Mouse (Mus musculus) G1E-ER4 (cell line): Measurements from ENCODE around the gene Sulf2. TPM values are rescaled to one million over a fixed set of nuclear protein-coding genes. Genes with fewer than 3 reads are reported as not detected.

ENCODE experiments used
- GATA1 ChIP-seq: IDR thresholded peaks from one replicate; pipeline ENCODE4 v1.8.0; 2012; ENCODE audit warnings: low read length, inconsistent platforms
- polyA plus RNA-seq: library from polyadenylated mRNA; stranded (reverse); fragments of >175 nt; gene quantifications from 2 replicates; pipeline ENCODE4 v1.2.3, GENCODE M21; 2012

The Sulf2 gene
- polyA plus RNA-seq, 1 experiment, result not detected

- no peak for TF ChIP-seq GATA1
Measured at GRCm38 (mm10) chr2:166143871-166144270, 11.6 kb downstream of the Sulf2 start.

GRCm38 (mm10) chr2:166142561-166143112 lies 12.8 kb downstream of the Sulf2 start:
- TF ChIP-seq GATA1, result no peak

GRCm38 (mm10) chr2:166141910-166142309 lies 13.6 kb downstream of the Sulf2 start:
- TF ChIP-seq GATA1, result no peak

- TF ChIP-seq GATA1, result no peak
Measured at GRCm38 (mm10) chr2:166141039-166141438, 14.4 kb downstream of the Sulf2 start.

GRCm38 (mm10) chr2:166140427-166140826 lies 15.0 kb downstream of the Sulf2 start:
- no peak for TF ChIP-seq GATA1

- TF ChIP-seq GATA1, result no peak
Measured at GRCm38 (mm10) chr2:166138308-166138707, 17.2 kb downstream of the Sulf2 start.

- no peak for TF ChIP-seq GATA1
Measured at GRCm38 (mm10) chr2:166137467-166137866, 18.0 kb downstream of the Sulf2 start.

GRCm38 (mm10) chr2:166135711-166136485 lies 19.6 kb downstream of the Sulf2 start:
- TF ChIP-seq GATA1, result no peak

GRCm38 (mm10) chr2:166128756-166129155 lies 26.7 kb downstream of the Sulf2 start:
- TF ChIP-seq GATA1, result no peak

GRCm38 (mm10) chr2:166128032-166128431 lies 27.4 kb downstream of the Sulf2 start:
- TF ChIP-seq GATA1, result no peak

GRCm38 (mm10) chr2:166126343-166126742 lies 29.1 kb downstream of the Sulf2 start:
- TF ChIP-seq GATA1, result no peak

GRCm38 (mm10) chr2:166125492-166126252 lies 29.8 kb downstream of the Sulf2 start:
- TF ChIP-seq GATA1, result no peak

GRCm38 (mm10) chr2:166125033-166125432 lies 30.4 kb downstream of the Sulf2 start:
- no peak for TF ChIP-seq GATA1

GRCm38 (mm10) chr2:166122781-166123180 lies 32.7 kb downstream of the Sulf2 start:
- TF ChIP-seq GATA1, result no peak

- no peak for TF ChIP-seq GATA1
Measured at GRCm38 (mm10) chr2:166121681-166122355, 33.6 kb downstream of the Sulf2 start.

- no peak for TF ChIP-seq GATA1
Measured at GRCm38 (mm10) chr2:166119992-166120391, 35.5 kb downstream of the Sulf2 start.
